Mouse (Mus musculus) brain, adult 10 weeks (tissue): ENCODE measurements around the gene Agap1. TPM values are rescaled to one million over a fixed set of nuclear protein-coding genes. Genes with fewer than 3 reads are reported as not detected.

Source experiments
- polyA plus RNA-seq: library from polyadenylated mRNA; stranded (reverse); fragments of 350-450 nt; fragmentation: Illumina TruSeq; extraction: RNeasy Lipid Tissue Mini Kit (QIAGEN cat#74804); gene quantifications from one replicate; pipeline ENCODE4 v1.2.3, GENCODE M21; 2015; ENCODE audit warnings: low read depth, low replicate concordance

The Agap1 gene
- 67.6 TPM for polyA plus RNA-seq

GRCm38 (mm10) chr1:89454196-89455123 is at the start of gene Agap1:
Agap1 (plus strand) TSS chr1:89454806.

GRCm38 (mm10) chr1:89931120-89931519 is 476.5 kb downstream of the Agap1 start, which contains the start of gene Gbx2:
Gbx2 (minus strand) TSS chr1:89931179.

